ENCODE assay signal across 8 mouse cellular contexts in the genomic region with DNA sequence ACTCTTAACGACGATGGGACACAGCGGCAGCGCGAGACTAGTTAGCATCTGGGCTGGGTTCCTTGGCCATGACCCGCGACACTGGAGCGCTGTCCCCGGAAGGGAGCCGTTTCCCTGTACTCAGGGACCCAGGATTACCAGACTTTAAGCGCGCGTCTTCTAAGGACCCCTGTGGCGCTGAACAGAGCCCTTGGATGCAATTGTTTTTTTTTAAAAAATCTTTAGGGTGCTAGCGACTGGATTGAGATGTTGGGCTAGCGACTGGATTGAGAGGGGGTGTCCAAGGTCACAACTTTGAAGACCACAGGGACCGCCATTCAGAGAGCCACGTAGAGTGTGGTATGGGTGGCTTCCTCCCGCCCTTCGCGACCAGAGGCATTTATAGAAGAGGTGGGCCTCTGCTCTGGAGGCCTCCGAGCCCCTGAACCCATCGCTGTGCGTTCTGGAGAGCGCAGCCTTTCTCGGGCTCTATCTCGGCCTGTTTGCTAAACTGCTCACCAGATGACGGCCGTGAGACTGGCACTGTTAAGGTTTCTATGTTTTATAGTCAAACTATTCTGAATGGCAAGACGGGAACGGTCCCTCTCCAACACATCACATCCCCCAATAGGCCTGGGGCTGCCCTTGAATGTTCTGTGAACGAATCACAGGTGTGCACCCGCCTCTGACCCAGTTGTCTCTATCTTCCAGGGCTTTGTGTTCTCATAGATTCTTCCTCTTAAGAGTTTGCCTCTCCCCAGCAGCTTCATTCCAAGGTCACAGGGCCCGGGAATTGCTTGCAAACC. TPM values are rescaled to one million over a fixed set of nuclear protein-coding genes. Genes with fewer than 3 reads are reported as not detected.
DNase-seq lines count a peak whose midpoint lies in the region; ATAC-seq lines count a peak whose summit lies in the region.

No protein-coding gene starts in this region.

- peaks cover 16% of the 10 kb centered on the region for H3K27me3 ChIP-seq in megakaryocyte, embryonic 14.5 days (replicated peaks)
- H3K27me3 ChIP-seq in hindbrain, embryonic 12.5 days = peaks cover 13% of the 10 kb centered on the region

- peak overlapping the region; percentile 97; the same call in 1 of the 2 replicates for H3K9ac ChIP-seq in hindbrain, embryonic 12.5 days

- DNase-seq in adrenal gland, postnatal 14 days = peak; percentile 45
- no peak for DNase-seq in adrenal gland, adult 8-10 months
- no peak for DNase-seq in layer of hippocampus, adult 9-11 months
- DNase-seq in spleen, postnatal 36 days (ENCODE audit: low spot score in 2 of 2) = no peak

- no peaks in the 10 kb centered on the region for H3K36me3 ChIP-seq in megakaryocyte, embryonic 14.5 days (replicated peaks; ENCODE audit: low read length)
- H3K36me3 ChIP-seq in hindbrain, embryonic 12.5 days = no peaks in the 10 kb centered on the region

- peaks cover 15% of the 10 kb centered on the region for H3K9me3 ChIP-seq in megakaryocyte, embryonic 14.5 days
- H3K9me3 ChIP-seq in hindbrain, embryonic 12.5 days (replicated peaks) = no peaks in the 10 kb centered on the region

- no peak for ATAC-seq in megakaryocyte, adult 5-6 weeks (ENCODE audit: poor library complexity, severe bottlenecking)
- no peak for ATAC-seq in hindbrain, embryonic 12.5 days (ENCODE audit: low FRiP score)
- ATAC-seq in megakaryocyte progenitor cell, adult 5-6 weeks (replicated peaks; ENCODE audit: poor library complexity) = peak; percentile 3; the same call in 1 of the 2 replicates

- H3K4me1 ChIP-seq in megakaryocyte, embryonic 14.5 days = peaks cover 25% of the 10 kb centered on the region
- H3K4me1 ChIP-seq in hindbrain, embryonic 12.5 days = peaks cover 16% of the 10 kb centered on the region

- WGBS in hindbrain, embryonic 12.5 days = 4% methylated on average over 34 of the region's 34 CpGs

- H3K4me2 ChIP-seq in hindbrain, embryonic 12.5 days (replicated peaks) = peak overlapping the region; percentile 99

- peak overlapping the region; percentile 99; the same call in 1 of the 2 replicates for H3K27ac ChIP-seq in hindbrain, embryonic 12.5 days

- peak overlapping the region; percentile 96 for H3K4me3 ChIP-seq in megakaryocyte, embryonic 14.5 days (replicated peaks)
- peak overlapping the region; percentile 96 for H3K4me3 ChIP-seq in hindbrain, embryonic 12.5 days

RNA-seq across cellular contexts. Expression of gene Ctbp2, which starts 0.7 kb away (rescaled TPM):
- total RNA-seq in adrenal gland, postnatal 14 days (2021) = 63.2 and 70.6 TPM in 2 replicates
- total RNA-seq in adrenal gland, adult 8-10 months (2022) = 10 to 100 TPM; 60.6 to 88.6 (median 73.7) TPM
- 82.6 and 131 TPM in 2 replicates for polyA plus RNA-seq in megakaryocyte, embryonic 14.5 days (2012; ENCODE audit: insufficient read depth, low replicate concordance)
- total RNA-seq in megakaryocyte, adult 5-6 weeks (2015) = 43.2 and 49.3 TPM in 2 replicates
- 50.2 and 57.6 TPM in 2 replicates for total RNA-seq in megakaryocyte, adult 5-6 weeks (2017)
- 110 and 115 TPM in 2 replicates for polyA plus RNA-seq in hindbrain, embryonic 12.5 days (2016; fragmentation: Nextera tagmentation; extraction: Ambion mirVana)
- total RNA-seq in megakaryocyte progenitor cell, adult 5-6 weeks (2015) = 35.0 and 45.0 TPM in 2 replicates
- 40.5 and 44.5 TPM in 2 replicates for total RNA-seq in megakaryocyte progenitor cell, adult 5-6 weeks (2017)

RNA-seq across cellular contexts. Expression of gene Fgfr2, which starts 1.7 kb away (rescaled TPM):
- total RNA-seq in adrenal gland, postnatal 14 days (2021) = 192 and 227 TPM in 2 replicates
- total RNA-seq in adrenal gland, adult 8-10 months (2022) = 100 to 1,000 TPM; 193 to 471 (median 262) TPM
- polyA plus RNA-seq in megakaryocyte, embryonic 14.5 days (2012; ENCODE audit: insufficient read depth, low replicate concordance) = 0.45 TPM in 1 of 2 replicates, not detected in the other
- 0.41 and 0.51 TPM in 2 replicates for total RNA-seq in megakaryocyte, adult 5-6 weeks (2015)
- total RNA-seq in megakaryocyte, adult 5-6 weeks (2017) = 0.26 and 0.41 TPM in 2 replicates
- polyA plus RNA-seq in hindbrain, embryonic 12.5 days (2016; fragmentation: Nextera tagmentation; extraction: Ambion mirVana) = 79.0 and 81.1 TPM in 2 replicates
- not detected in 2 replicates for total RNA-seq in megakaryocyte progenitor cell, adult 5-6 weeks (2015)
- total RNA-seq in megakaryocyte progenitor cell, adult 5-6 weeks (2017) = not detected in 2 replicates

Comparison
In these comparisons a context has a peak if more than half of its experiments do, and no peak if none do; other contexts are left out.
1. RNA of gene Fgfr2, which starts 1.7 kb away (total RNA-seq): 193 to 471 TPM in adrenal gland, adult 8-10 months and 192 to 227 TPM in adrenal gland, postnatal 14 days; 0.26 to 0.51 TPM in megakaryocyte, adult 5-6 weeks and not detected in megakaryocyte progenitor cell, adult 5-6 weeks; every median in the first group is over 100 times any median in the second.